Mouse (Mus musculus) kidney, embryonic 16.5 days (tissue): Measurements from ENCODE around the gene 1190005I06Rik. TPM values are rescaled to one million over a fixed set of nuclear protein-coding genes. Genes with fewer than 3 reads are reported as not detected.

Experiments
- ATAC-seq: fragments of 200-750 bp; cut with Nextera tagmentation; 2 replicates; pipeline ENCODE4 v1.8.0; 2017; ENCODE audit warnings: moderate TSS enrichment; ENCODE audit not compliant: low FRiP score, low TSS enrichment
- H3K27ac ChIP-seq: fragments of 300-500 bp; sonication (generic); 2 replicates; pipeline ENCODE4 v1.5.1; 2014; ENCODE audit warnings: low read length
- H3K27me3 ChIP-seq: fragments of 300-500 bp; sonication (generic); 2 replicates; pipeline ENCODE4 v1.6.1; 2014; ENCODE audit warnings: low read length, control low read depth, mixed read lengths; ENCODE audit not compliant: insufficient read depth
- H3K36me3 ChIP-seq: fragments of 300-500 bp; sonication (generic); 2 replicates; pipeline ENCODE4 v1.6.1; 2014; ENCODE audit warnings: low read length, control low read depth, mixed read lengths; ENCODE audit not compliant: insufficient read depth
- H3K4me1 ChIP-seq: fragments of 300-500 bp; sonication (generic); 2 replicates; pipeline ENCODE4 v1.6.1; 2014; ENCODE audit warnings: low read length, control low read depth, mixed read lengths; ENCODE audit not compliant: insufficient read depth
- H3K4me2 ChIP-seq: fragments of 300-500 bp; sonication (generic); replicated peaks from 2 replicates; pipeline ENCODE4 v1.6.1; 2014; ENCODE audit warnings: low read depth, low read length
- H3K4me3 ChIP-seq: fragments of 300-500 bp; sonication (generic); 2 replicates; pipeline ENCODE4 v1.5.1; 2014; ENCODE audit warnings: mild to moderate bottlenecking, low read length
- H3K9ac ChIP-seq: fragments of 300-500 bp; sonication (generic); replicated peaks from 2 replicates; pipeline ENCODE4 v1.6.1; 2014; ENCODE audit warnings: low read length
- H3K9me3 ChIP-seq: fragments of 300-500 bp; sonication (generic); 2 replicates; pipeline ENCODE4 v1.6.1; 2016; ENCODE audit warnings: low read length, control low read depth
- WGBS: fragments of 180-500 bp; shearing (Covaris S2); extraction: QIAGEN DNeasy Blood & Tissue Kit; methylation state at CpG from one replicate; pipeline ENCODE4 v1.1.7; 2014; 5-methylcytosine and 5-hydroxymethylcytosine counted together
- polyA plus RNA-seq: library from polyadenylated mRNA; unstranded; fragments of >200 nt; fragmentation: Nextera tagmentation; extraction: Ambion mirVana; gene quantifications from 2 replicates; pipeline ENCODE4 v1.2.1, GENCODE M21; 2015

1190005I06Rik gene
- polyA plus RNA-seq, 1 experiment from 2014 or later = 2.4 TPM

- no peak overlapping the region for H3K4me3 ChIP-seq
- H3K9me3 ChIP-seq = 0 out of 2 replicates have a peak, but pooled peaks cover 1% of the 10 kb centered on the region
- 65% methylated on average over 18 of the region's 18 CpGs for WGBS
- no peak overlapping the region for H3K9ac ChIP-seq
- H3K27me3 ChIP-seq = no peaks in the 10 kb centered on the region
- no peak overlapping the region for H3K4me2 ChIP-seq
- H3K27ac ChIP-seq = peak overlapping the region; percentile 75
- no peak for ATAC-seq
- H3K4me1 ChIP-seq = peaks cover 71% of the 10 kb centered on the region
- H3K36me3 ChIP-seq = peaks cover 15% of the 10 kb centered on the region
Measured at GRCm38 (mm10) chr8:120562680-120563347, 84.6 kb downstream of the 1190005I06Rik start.

DNA sequence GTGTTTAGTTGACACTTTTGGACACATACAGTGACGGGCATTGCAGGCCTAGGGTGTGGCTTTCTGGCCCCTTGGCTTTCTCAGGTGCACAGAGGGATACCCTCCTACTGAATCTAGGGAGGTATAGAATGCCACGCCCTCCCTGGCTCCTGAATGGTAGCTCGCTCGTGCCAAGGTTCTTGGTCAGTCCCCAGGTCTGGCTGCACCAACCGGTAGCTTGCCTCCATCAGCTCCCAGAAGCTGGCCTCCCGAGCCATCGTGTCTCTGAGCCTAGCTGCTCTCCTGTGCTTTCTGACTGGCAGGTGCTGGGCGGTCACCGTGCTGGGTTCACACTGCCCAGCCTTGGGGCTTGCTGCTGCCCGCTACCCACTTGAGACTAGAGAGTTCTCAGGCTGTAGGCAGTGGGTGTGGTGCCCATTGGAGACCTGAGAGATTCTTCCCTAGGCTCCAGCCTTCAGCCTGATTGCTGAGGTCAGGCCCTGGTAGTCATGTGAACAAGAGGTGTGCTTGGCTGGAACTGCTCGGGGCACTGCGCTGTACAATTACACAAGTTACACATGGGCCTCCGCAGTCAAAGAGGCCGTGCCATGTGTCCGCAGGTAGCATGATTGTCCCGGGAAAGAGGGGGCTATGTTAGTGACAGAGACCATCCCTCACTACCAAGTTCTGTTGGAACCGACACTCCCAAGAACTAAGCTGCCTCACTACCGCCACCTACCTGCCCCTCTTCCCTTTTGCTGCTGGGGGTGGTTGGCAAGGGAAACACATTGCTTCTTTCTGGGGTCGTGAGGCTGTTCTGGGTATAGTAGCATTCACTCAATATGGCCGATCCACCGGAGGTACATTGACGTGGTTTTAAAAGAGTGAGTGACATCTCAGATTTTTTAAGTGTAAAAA lies 85.6 kb downstream of the 1190005I06Rik start:
- Histone ChIP-seq H3K4me3 (no peak overlapping the region), H3K4me1 (peaks cover 81% of the 10 kb centered on the region), H3K27ac (no peak overlapping the region), H3K9me3 (no peaks in the 10 kb centered on the region), H3K9ac (no peak overlapping the region), H3K4me2 (no peak overlapping the region), H3K27me3 (no peaks in the 10 kb centered on the region), H3K36me3 (peaks cover 5% of the 10 kb centered on the region; the same call in 1 of the 2 replicates)
- 81% methylated on average over 22 of the region's 22 CpGs for WGBS
- ATAC-seq = no peak

DNA sequence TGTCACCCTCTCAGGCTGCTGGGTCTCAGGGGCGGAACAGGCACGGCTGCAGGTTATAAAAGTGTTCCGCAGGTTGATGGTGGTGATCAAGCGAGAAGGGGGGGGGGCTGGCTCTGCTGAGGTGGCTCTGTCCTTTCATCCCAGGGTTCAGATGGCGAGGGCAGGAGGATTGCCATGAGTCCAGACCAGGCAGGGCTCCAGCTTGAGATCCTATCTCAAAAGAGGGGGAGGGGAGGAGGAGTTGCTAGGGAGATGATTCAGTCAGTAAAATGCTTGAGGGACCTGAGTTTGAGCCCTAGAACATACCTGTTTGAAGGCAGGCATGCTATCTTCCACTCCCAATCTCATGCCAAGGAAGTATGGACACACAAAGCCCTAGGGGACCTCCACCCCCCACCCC lies 86.9 kb downstream of the 1190005I06Rik start:
- peaks cover 90% of the 10 kb centered on the region for H3K4me1 ChIP-seq
- H3K27me3 ChIP-seq = no peaks in the 10 kb centered on the region
- no peaks in the 10 kb centered on the region for H3K9me3 ChIP-seq
- no peaks in the 10 kb centered on the region for H3K36me3 ChIP-seq
- H3K4me2 ChIP-seq = no peak overlapping the region
- H3K4me3 ChIP-seq = no peak overlapping the region
- 72% methylated on average over 5 of the region's 5 CpGs for WGBS
- ATAC-seq = no peak
- H3K9ac ChIP-seq = 0 out of 2 replicates have a peak overlapping the region, but pooled peaks have one; percentile 15
- H3K27ac ChIP-seq = no peak overlapping the region

DNA sequence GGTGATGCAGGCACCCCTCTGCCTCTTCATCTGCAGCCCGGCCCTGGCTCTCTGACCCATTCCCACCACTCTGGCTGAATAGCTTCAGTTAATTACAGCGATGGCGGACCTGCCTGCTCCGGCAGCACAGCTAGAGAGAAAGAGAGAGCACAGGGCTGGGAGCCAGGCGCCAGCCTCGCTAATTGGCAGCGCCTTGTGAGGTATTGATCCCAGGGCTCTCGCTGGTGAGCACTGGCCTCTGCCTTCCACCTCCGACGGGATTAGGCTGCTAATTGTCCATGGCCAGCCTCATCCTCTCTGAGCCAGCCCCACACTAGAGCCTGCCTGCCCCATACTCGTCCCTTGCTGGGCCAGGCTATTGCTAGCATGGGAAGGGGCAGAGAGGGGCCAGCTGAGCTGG lies 87.8 kb downstream of the 1190005I06Rik start:
- no peak for ATAC-seq
- 43% methylated on average over 11 of the region's 11 CpGs for WGBS
- Histone ChIP-seq H3K27me3 (no peaks in the 10 kb centered on the region), H3K4me3 (no peak overlapping the region), H3K4me1 (peaks cover 84% of the 10 kb centered on the region), H3K36me3 (peaks cover 2% of the 10 kb centered on the region; the same call in 1 of the 2 replicates), H3K4me2 (no peak overlapping the region), H3K9ac (0 out of 2 replicates have a peak overlapping the region, but pooled peaks have one; percentile 15), H3K9me3 (no peaks in the 10 kb centered on the region), H3K27ac (no peak overlapping the region)

Other genes starting within 250 kb of the 1190005I06Rik start
- gene Gins2, start 58.3 kb downstream of the 1190005I06Rik start, polyA plus RNA-seq = 114 and 117 TPM in 2 replicates
- 3.4 and 4.2 TPM in 2 replicates for gene Gm27021, start 20.4 kb upstream of the 1190005I06Rik start, polyA plus RNA-seq
- 1,211 and 1,278 TPM in 2 replicates for gene Cox4i1, start 20.6 kb upstream of the 1190005I06Rik start, polyA plus RNA-seq
- gene Emc8, start 20.9 kb upstream of the 1190005I06Rik start, polyA plus RNA-seq = 253 and 262 TPM in 2 replicates
- 10.0 and 10.9 TPM in 2 replicates for gene Irf8, start 88.7 kb upstream of the 1190005I06Rik start, polyA plus RNA-seq